Mouse (Mus musculus) stomach, embryonic 14.5 days (tissue): Measurements from ENCODE around the gene Bicd1. TPM values are rescaled to one million over a fixed set of nuclear protein-coding genes. Genes with fewer than 3 reads are reported as not detected.
A peak's percentile ranks its signal among the peaks of the same experiment; 100 is the strongest.

Experiments used
- ATAC-seq: fragments of 200-750 bp; cut with Nextera tagmentation; 2 replicates; pipeline ENCODE4 v1.8.0; 2017; ENCODE audit warnings: low read depth, moderate TSS enrichment; ENCODE audit not compliant: insufficient number of reproducible peaks, insufficient read depth, low FRiP score
- H3K27ac ChIP-seq: fragments of 300-500 bp; sonication (generic); 2 replicates; pipeline ENCODE4 v1.5.1; 2014; ENCODE audit warnings: mild to moderate bottlenecking, low read length, moderate library complexity, mixed read lengths
- H3K27me3 ChIP-seq: fragments of 300-500 bp; sonication (generic); 2 replicates; pipeline ENCODE4 v1.6.1; 2014; ENCODE audit warnings: low read length, control low read depth, mixed read lengths; ENCODE audit not compliant: control insufficient read depth, insufficient read depth
- H3K36me3 ChIP-seq: fragments of 300-500 bp; sonication (generic); 2 replicates; pipeline ENCODE4 v1.6.1; 2014; ENCODE audit warnings: mild to moderate bottlenecking, control low read depth, low read length, moderate library complexity, mixed read lengths; ENCODE audit not compliant: control insufficient read depth, insufficient read depth
- H3K4me1 ChIP-seq: fragments of 300-500 bp; sonication (generic); 2 replicates; pipeline ENCODE4 v1.6.1; 2014; ENCODE audit warnings: low read length, control low read depth, mixed read lengths; ENCODE audit not compliant: control insufficient read depth, insufficient read depth
- H3K4me2 ChIP-seq: fragments of 300-500 bp; sonication (generic); replicated peaks from 2 replicates; pipeline ENCODE4 v1.6.1; 2014; ENCODE audit warnings: low read depth, low read length, control low read depth
- H3K4me3 ChIP-seq: fragments of 300-500 bp; sonication (generic); 2 replicates; pipeline ENCODE4 v1.5.1; 2014; ENCODE audit warnings: low read depth, low read length, control low read depth
- H3K9ac ChIP-seq: fragments of 300-500 bp; sonication (generic); replicated peaks from 2 replicates; pipeline ENCODE4 v1.6.1; 2014; ENCODE audit warnings: low read depth, mild to moderate bottlenecking, control low read depth, low read length, moderate library complexity, mixed read lengths
- H3K9me3 ChIP-seq: fragments of 300-500 bp; sonication (generic); 2 replicates; pipeline ENCODE4 v1.6.1; 2016; ENCODE audit warnings: low read depth, low read length, control low read depth; ENCODE audit not compliant: control insufficient read depth
- WGBS: fragments of 180-500 bp; shearing (Covaris S2); extraction: QIAGEN DNeasy Blood & Tissue Kit; methylation state at CpG from one replicate; pipeline ENCODE4 v1.1.7; 2014; 5-methylcytosine and 5-hydroxymethylcytosine counted together
- polyA plus RNA-seq: library from polyadenylated mRNA; unstranded; fragments of >200 nt; fragmentation: Nextera tagmentation; extraction: Ambion mirVana; gene quantifications from 2 replicates; pipeline ENCODE4 v1.2.1, GENCODE M21; 2014

Gene Bicd1
- polyA plus RNA-seq, 1 experiment from 2014 or later = 18.4 TPM

DNA sequence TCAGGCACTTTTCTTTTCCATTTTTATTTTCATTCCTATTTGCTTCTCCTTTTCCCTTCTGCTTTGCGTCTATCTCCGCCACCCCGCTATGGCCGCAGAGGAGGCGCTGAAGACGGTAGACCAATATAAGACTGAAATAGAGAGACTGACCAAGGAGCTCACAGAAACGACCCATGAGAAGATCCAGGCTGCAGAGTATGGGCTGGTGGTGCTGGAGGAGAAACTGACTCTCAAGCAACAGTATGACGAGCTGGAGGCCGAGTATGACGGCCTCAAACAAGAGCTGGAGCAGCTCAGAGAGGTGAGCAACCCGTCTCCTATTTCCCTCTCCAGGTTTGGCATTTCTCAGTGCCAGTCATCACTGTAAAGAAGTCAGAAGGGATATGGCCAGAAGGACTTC, 655 bp downstream of the Bicd1 start:
- H3K4me2 ChIP-seq = peak overlapping the region; percentile 73
- peak overlapping the region; percentile 64 for H3K4me3 ChIP-seq
- WGBS = under 1% methylated on average over 11 of the region's 11 CpGs
- H3K36me3 ChIP-seq = no peaks in the 10 kb centered on the region
- H3K9ac ChIP-seq = peak overlapping the region; percentile 52
- no peaks in the 10 kb centered on the region for H3K27me3 ChIP-seq
- peak overlapping the region; percentile 61; the same call in 1 of the 2 replicates for H3K27ac ChIP-seq
- peak; percentile 48 for ATAC-seq
- H3K4me1 ChIP-seq = no peaks in the 10 kb centered on the region
- H3K9me3 ChIP-seq = no peaks in the 10 kb centered on the region

DNA sequence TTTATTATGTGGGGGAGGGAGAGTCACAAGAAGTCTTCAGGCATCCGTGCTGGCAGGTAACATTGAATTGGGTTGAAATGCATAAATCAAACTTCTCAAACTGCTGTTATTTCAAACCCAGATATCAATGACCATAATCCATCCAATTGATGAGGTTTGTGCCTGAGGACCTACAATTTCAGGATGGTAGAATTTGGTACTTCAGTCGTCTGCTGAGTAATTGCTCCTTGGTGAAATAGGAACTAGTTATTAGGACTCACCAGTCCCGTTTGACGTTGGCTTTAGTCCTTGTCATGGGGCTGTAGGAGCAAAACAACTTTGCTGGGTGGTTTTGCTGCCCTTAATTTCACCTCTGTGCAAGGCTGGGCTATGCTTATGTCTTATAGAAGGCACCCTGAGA, 1.2 kb downstream of the Bicd1 start:
- ATAC-seq = no peak
- Histone ChIP-seq H3K9me3 (no peaks in the 10 kb centered on the region), H3K27me3 (no peaks in the 10 kb centered on the region), H3K4me2 (peak overlapping the region; percentile 73), H3K36me3 (no peaks in the 10 kb centered on the region), H3K9ac (no peak overlapping the region), H3K4me3 (peak overlapping the region; percentile 64), H3K27ac (no peak overlapping the region), H3K4me1 (no peaks in the 10 kb centered on the region)
- 15% methylated on average over 4 of the region's 4 CpGs for WGBS

DNA sequence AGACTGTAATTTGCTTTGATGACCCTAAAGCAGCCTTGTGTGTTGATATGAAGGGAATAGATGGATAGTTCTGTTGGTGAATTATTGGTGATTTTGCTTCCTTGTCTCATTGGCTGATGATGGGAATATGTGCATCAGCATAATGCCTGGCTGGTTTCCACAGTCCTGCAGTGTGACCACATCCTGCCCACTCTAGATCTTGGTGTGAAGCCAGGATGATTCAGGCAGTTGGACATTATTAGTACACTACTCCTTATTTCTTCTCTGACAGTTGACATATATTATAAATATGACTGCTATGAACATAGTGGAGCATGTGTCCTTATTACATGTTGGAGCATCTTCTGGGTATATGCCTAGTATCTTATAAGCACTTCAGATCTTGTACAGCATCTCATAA, 4.6 kb downstream of the Bicd1 start:
- H3K4me3 ChIP-seq = no peak overlapping the region

DNA sequence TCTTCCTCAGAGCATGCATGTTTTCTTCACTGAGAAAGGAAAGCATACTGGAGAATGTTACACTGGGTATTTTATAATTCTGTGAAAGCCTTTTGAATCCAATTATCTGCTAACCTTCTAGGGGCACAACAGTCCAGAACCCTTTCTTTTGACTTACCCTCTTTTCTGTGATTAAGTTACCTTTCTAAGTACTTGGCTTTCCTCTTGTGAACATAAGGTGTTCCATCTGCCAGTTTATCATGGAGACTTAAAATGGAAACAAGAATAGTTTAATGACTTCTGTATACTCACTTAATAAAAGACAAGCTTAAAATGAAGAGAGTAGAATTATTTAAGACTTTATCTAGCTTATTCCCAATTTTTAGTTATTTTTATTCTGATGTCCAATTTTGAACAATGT, 16.1 kb downstream of the Bicd1 start:
- no peaks in the 10 kb centered on the region for H3K4me1 ChIP-seq
- ATAC-seq = no peak
- no peak overlapping the region for H3K4me2 ChIP-seq
- no peak overlapping the region for H3K27ac ChIP-seq
- no peaks in the 10 kb centered on the region for H3K9me3 ChIP-seq
- H3K4me3 ChIP-seq = no peak overlapping the region
- no peak overlapping the region for H3K9ac ChIP-seq
- no peaks in the 10 kb centered on the region for H3K36me3 ChIP-seq
- H3K27me3 ChIP-seq = no peaks in the 10 kb centered on the region

More for the DNA sequence above, 4.6 kb downstream of the Bicd1 start:
- ATAC-seq = no peak
- Histone ChIP-seq H3K4me2 (no peak overlapping the region), H3K4me1 (no peaks in the 10 kb centered on the region), H3K9me3 (no peaks in the 10 kb centered on the region), H3K27ac (no peak overlapping the region), H3K36me3 (no peaks in the 10 kb centered on the region), H3K27me3 (no peaks in the 10 kb centered on the region), H3K9ac (no peak overlapping the region)

DNA sequence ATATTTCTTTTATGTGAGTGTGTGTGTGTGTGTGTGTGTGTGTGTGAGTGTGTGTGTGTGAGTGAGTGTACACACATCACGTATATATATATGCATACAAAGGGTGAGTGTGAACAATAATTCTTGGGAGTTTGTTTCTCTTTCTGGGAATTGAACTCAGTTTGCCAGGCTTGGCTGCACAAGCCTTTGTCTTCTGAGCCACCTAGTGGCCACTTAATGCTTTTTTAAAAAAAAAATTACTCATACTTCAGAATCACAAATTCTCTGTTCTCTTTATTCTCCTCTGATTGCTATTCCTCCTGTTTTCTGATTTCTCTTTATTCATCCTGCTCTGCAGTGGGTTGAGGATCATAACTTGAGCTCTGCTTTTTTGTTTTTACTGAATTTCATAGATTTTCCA, 30.5 kb downstream of the Bicd1 start:
- no peaks in the 10 kb centered on the region for H3K36me3 ChIP-seq
- H3K27ac ChIP-seq = no peak overlapping the region
- no peak overlapping the region for H3K4me2 ChIP-seq
- WGBS = 96% methylated on average over 1 of the region's 1 CpGs
- H3K9ac ChIP-seq = no peak overlapping the region
- no peaks in the 10 kb centered on the region for H3K27me3 ChIP-seq
- H3K9me3 ChIP-seq = no peaks in the 10 kb centered on the region
- no peaks in the 10 kb centered on the region for H3K4me1 ChIP-seq
- no peak for ATAC-seq
- H3K4me3 ChIP-seq = no peak overlapping the region

- Histone ChIP-seq H3K4me1 (no peaks in the 10 kb centered on the region), H3K4me2 (no peak overlapping the region), H3K9ac (no peak overlapping the region), H3K9me3 (no peaks in the 10 kb centered on the region), H3K4me3 (no peak overlapping the region), H3K36me3 (no peaks in the 10 kb centered on the region), H3K27ac (no peak overlapping the region), H3K27me3 (no peaks in the 10 kb centered on the region)
- WGBS = 44% methylated on average over 1 of the region's 1 CpGs
- no peak for ATAC-seq
These were observed 34.2 kb downstream of the Bicd1 start for GRCm38 (mm10) chr6:149442884-149443283.

DNA sequence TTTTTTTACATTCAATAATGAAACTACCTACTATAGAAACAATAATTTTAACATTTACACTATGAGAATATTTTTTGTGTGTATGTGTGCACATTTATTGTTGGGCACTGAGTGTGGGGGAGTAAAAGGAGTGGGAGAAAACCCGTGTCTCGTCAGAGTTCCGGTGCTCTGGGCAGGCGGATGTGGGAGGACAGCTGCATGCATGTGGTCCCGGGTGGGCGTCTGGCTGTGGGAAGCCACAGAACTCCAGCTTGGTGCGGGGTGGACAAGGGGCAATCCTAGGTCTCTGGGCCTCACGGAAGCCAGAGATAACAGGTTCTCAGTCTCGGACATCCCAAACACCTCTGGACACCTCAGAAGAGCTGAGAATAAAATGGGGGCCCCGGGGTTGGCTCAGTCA, 37.2 kb downstream of the Bicd1 start:
- ATAC-seq = no peak
- Histone ChIP-seq H3K27ac (no peak overlapping the region), H3K9ac (no peak overlapping the region), H3K4me3 (no peak overlapping the region), H3K4me2 (no peak overlapping the region), H3K36me3 (no peaks in the 10 kb centered on the region), H3K4me1 (no peaks in the 10 kb centered on the region), H3K27me3 (no peaks in the 10 kb centered on the region), H3K9me3 (no peaks in the 10 kb centered on the region)
- 70% methylated on average over 10 of the region's 10 CpGs for WGBS

- ATAC-seq = no peak
- Histone ChIP-seq H3K4me2 (no peak overlapping the region), H3K4me3 (no peak overlapping the region), H3K9ac (no peak overlapping the region), H3K36me3 (no peaks in the 10 kb centered on the region), H3K4me1 (no peaks in the 10 kb centered on the region), H3K27me3 (no peaks in the 10 kb centered on the region), H3K9me3 (no peaks in the 10 kb centered on the region), H3K27ac (no peak overlapping the region)
These were observed 48.6 kb downstream of the Bicd1 start for GRCm38 (mm10) chr6:149457324-149457723.

DNA sequence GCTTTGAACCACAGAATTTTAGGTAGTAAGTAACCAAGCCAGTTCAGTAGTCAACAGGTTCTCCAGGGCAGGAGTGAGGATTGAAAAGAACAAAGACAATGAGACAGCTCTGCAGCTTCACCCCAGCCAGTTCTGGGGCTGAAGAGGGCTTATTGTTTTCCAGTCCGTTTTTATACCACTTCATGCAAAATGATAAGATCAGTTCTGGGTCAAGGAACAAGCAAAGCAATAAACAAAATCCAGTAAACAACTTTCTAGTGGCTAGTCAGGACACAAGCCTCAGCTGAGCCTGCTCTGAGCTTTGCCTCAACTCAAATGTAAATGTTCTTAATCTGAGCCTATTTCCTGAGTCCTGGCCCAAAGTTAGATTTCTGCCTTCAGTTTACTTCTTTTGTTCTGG, 52.3 kb downstream of the Bicd1 start:
- 22% methylated on average over 1 of the region's 1 CpGs for WGBS
- H3K4me1 ChIP-seq = no peaks in the 10 kb centered on the region
- no peaks in the 10 kb centered on the region for H3K27me3 ChIP-seq
- H3K36me3 ChIP-seq = no peaks in the 10 kb centered on the region
- no peak overlapping the region for H3K4me2 ChIP-seq
- H3K4me3 ChIP-seq = no peak overlapping the region
- no peak overlapping the region for H3K27ac ChIP-seq
- H3K9ac ChIP-seq = no peak overlapping the region
- ATAC-seq = no peak
- H3K9me3 ChIP-seq = no peaks in the 10 kb centered on the region
